Mouse (Mus musculus) c-Kit-positive CD71-positive TER-119-positive erythroid progenitor cells, embryonic 14.5 days (primary cell): ENCODE results near the gene Cpeb3.
"Not testable (repeated sequence)": the region's sequence is repeated elsewhere in the genome, so short reads cannot be mapped to it uniquely, and the experiment has no call there.

Experiments
- DNase-seq: peaks from one replicate; pipeline ENCODE4 v3.0.0-alpha.2; 2013; ENCODE audit warnings: low spot score

Gene Cpeb3

DNA sequence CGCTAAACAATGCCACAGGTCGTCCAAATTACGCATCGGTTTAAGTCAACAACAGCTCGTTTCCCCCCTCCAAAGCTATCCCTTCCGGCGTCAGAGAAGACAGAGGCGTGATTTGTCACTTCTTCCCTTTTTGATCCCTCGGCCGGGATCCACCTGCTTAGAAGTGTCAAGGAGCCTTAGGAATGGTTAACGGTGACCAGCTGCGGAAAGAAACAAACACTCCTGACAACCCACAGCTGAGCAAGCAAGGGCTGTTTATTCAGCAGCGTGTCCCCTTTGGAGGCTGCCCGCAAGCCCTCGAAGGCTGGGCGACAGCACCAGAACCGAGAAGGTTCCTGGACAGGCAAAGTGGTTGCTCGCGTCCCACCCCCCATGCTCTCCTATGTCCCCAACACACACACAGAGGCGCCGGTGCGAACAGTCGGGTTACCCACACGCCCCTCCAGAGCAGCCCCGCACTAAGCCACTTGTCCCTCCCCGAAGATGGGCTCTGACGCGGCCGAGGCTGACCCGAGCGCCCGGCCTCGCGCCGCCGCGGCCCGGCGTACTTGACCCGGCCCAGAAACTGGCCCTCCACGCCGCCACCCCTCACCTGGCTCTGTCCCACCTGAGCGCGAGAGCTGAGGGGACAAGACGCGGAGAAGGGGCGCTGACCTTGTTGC, 1.6 kb downstream of the Cpeb3 start:
- no peak for DNase-seq

DNA sequence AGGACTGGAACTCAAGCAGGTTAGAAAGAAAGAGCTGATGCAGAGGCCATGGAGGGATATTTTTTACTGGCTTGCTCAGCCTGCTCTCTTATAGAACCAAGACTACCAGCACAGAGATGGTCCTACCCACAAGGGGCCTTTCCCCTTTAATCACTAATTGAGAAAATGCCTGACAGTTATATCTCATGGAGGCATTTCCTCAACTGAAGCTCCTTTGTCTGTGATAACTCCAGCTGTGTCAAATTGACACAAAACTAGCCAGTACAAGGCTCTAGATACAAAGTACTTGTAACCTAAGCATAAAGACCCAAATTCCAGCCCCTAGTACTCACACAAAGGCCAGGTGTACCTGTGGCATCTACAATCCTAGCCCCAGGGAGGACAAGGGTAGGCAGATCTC, 3.2 kb downstream of the Cpeb3 start:
- not testable (repeated sequence) for DNase-seq

DNA sequence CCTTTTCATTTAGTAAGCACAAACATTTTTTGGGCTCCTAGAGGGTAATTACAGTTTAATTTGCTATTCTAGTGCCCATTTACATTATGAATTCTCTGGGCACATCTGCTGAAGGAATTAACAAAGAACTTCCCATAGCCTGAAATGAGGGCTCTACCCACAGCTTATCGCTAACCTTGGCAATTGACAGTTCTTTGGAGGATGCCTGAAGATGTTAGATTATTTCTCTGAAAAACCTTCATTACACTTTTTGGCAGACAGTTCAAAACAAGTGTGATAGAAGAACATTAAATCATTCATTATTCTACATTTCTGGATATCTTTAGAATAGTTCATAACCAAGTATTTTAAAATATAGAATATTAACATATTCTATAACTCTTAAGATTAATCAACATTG, 5.0 kb downstream of the Cpeb3 start:
- DNase-seq, result no peak

DNA sequence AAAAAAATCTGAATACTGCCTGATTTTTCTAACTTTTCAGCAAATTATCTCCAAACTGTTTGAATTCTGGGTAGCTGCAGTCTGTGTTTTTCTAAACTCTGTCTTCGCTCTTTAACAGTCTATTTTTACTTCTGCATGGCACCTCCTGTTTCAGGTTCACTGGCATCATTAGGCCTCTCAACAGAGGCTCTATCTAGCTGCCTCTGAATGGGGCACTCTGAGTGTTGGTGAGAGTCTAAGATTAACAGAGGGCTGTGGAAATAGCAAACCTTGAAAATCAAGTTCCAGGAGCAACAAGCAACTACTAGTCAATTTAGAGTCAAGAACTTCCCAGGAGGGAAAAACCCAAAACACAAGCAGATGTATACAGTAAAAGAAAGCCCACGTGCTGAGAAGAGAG, 8.5 kb downstream of the Cpeb3 start:
- no peak for DNase-seq

DNA sequence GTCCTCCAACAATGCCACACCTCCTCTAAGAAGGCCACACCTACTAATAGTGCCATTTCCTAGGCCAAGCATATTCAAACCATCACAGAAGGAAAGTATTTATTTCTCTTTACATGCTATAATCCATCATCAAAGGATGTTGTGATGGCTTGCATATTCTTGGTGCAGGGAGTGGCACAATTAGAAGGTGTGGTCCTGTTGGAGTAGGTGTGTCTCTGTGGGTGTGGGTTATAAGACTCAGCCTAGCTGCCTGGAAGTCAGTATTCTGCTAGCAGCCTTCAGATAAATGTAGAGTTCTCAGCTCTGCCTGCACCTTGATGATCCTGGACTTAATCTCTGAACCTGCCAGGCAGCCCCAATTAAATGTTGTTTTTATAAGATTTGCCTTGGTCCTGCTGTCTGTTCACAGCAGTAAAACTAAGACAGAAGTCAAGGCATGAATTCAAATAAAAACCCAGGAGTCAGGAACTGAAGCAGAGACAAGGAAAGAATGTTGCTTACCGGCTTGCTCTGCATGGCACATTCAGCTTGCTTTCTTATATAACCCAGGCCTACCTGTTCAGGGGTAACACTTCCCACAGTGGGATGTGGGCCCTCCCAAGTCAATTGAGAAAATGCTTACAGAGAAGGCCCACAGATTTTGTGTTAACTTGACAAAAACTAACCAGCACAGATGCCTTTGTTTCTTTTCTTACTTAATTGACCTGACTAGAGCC, 10.1 kb downstream of the Cpeb3 start:
- DNase-seq, result no peak

DNA sequence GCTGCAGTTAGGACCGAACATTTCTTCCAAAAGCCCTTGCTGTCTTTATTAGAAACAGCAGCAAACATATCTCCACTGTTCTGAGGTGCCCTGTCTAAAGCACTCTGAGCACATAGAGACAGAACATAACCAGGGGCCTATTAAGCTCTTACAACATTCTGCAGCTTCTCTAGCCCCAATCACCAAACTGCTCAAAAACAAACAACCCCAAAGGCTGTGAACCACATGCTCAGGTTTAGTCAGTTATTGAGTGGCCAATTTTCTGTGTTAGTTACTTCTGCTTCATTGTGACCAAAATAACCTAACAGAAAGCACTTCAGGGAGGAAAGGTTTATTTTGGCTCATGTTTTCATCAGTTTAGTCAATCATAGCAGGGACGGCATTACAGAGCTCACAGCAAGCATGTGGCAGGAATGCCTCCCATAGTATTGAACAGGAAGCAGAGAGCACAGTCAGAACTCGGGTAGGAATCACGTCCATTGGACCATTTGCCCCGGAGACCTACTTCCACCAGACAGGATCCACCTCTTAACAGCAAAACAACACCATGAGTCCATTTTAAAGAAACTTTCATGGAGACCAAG, 15.8 kb downstream of the Cpeb3 start:
- DNase-seq, result no peak

DNA sequence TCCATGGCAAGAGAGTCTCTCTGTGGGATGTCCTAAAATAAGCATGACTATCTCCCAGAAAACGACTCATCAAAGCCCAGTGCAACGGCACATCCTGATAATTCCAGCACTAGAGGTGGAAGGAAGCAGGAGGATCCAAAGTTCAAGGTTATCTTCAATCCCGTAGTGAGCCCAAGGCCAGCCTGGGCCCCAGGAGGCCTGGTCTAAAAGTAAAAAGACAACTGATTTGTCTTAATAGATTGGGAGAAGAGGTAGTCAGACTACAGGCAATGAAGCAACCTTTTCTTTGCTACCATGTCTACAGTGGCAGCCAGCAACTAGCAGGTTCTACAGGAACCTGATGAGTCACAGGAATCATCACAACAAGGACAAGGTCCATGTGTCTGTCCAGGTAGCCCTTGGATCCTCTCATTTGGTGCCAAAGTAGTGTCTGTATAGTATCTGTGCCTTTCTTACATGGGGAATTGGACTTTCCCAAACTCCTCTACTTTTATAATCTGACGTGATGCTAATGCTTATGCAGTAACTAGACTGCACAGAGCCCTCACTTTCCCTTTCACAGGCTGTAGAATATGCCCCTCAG, 19.9 kb downstream of the Cpeb3 start:
- DNase-seq, result no peak

DNA sequence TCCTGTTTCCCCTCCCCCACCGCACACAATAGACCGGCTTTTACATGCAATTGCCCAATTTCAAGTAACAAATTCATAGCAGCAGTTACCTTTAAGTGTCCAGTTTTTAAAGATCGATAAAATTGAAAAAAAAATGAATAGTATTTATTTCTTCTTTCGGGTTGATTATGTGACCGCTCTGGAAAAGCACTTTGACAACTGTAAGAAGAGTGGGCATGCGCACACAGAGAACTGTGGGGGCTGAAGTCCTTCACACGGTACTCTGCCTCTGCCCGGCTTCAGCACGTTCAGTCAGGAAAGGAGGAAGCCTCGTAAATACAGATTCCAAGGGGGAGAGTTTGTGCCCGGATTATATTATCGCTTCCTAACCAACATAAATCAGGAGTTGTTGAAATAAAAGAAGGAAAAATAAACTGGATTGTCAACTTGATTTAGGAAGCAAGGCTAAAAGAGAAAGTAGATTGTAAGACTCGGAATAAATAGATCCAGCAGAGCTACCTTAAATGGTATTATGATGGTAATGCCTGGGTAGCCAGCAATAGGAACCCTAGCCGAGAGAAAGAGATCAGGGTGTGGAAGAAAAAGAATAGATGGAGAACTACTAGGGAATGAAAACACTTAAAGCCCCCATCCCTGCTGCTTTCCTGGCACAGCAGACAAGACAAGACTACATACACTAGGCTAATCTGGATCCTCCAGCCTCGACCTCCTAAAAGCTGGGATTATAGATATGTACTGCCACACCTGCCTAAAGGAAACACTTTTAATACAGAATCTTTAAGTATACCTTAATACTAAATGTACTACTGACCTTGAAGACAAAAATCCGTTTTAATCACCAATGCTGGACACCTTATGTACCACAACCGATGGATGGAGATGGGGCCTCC, 30.3 kb downstream of the Cpeb3 start:
- peak; percentile 71 for DNase-seq

DNA sequence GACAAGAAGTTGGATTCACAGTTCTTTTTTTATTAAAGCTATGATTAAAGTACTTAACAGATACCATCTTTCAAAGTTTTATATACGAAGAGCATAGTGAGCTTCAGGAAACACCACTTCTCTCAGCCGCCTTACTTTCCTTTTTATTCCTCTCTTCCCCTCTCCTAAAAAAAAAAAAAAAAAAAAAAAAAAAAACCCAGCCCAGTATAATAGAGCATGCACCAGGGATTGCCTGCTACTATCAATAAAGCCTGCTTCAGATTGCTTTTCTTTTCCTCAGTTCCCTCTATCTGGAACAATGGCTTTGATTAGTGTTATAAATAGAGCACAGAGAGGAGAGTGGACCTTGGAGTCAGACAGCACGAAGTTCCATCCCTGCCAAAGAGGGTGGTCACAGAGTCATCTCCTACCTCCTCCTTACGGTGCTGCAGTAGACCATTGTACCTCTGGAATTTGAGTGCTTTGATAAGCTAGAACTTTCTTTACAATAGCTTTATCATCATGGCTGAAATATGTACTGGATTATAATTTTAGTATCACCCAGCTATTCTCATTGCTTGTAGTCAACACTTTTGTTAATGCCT, 31.4 kb downstream of the Cpeb3 start:
- DNase-seq, result no peak

DNA sequence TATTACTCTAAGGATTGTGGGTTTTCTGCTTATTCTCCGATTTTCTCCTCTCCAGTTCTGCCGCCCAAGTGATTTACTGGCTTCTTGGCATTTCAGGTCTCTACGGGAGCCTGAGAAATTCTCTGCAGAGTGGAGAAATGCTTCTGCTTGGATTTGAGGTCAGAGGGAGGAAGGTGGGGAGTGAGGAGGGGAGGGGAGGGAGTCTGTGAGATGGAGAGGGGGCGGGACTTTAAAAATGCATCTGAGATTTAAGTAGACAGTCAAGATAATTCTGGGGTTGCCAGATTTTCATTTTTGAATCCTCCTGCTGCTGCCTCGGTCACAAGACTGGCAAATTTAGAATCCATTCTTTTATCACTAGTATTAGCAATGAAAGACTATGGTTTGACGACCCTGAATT, 32.5 kb downstream of the Cpeb3 start:
- no peak for DNase-seq

DNA sequence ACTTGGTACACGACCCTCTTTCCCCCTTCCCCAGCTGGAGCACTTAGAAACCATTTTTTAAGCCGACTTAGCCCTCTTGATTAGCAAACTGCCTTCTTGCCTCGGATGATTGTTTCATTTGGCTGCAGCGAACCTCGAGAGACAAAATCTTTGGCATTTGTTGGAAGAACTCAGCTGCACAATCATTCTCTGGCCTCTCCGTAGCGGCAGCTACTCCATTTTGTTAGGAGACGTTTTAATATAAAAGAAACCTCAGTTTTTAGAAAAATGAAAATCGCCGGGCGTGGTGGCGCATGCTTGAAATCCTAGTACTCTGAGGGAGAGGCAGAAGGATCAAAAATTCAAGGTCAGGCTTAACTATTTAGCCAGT, 33.0 kb downstream of the Cpeb3 start:
- no peak for DNase-seq

DNA sequence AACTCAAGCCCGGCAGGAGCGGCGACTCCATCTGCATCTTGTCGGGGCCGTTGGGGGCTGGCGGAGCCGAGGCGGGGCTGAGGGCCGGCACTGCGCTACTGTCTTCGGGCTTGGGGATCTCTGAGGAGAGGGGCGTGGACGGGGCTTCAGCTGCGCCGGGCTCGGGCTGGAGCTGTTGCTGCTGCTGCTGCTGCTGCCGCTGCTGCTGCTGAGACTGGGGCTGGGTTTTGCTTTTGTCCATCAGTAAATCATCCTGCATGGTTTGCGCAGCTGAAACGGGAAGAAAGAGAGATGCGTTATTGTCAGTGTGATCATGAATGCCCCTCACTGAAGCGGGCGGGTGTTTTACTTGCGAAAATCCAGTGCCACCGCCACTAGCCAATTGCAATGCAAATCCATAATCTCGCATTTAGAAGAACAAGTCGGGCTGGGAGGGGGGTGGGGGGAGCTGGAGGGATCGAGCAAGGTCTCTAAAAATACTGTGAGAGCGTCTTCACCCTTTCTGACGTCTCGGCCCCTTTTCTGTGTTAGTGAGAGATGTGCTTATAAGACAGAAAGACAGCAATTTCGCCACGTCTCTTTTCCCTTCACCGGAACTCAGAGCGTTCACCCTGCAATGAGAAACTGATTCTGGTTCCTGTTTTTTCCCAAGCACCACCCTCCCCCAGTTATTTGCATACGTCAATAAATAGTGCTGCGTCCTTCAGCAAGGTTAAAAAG, 33.5 kb downstream of the Cpeb3 start:
- DNase-seq, result no peak

DNA sequence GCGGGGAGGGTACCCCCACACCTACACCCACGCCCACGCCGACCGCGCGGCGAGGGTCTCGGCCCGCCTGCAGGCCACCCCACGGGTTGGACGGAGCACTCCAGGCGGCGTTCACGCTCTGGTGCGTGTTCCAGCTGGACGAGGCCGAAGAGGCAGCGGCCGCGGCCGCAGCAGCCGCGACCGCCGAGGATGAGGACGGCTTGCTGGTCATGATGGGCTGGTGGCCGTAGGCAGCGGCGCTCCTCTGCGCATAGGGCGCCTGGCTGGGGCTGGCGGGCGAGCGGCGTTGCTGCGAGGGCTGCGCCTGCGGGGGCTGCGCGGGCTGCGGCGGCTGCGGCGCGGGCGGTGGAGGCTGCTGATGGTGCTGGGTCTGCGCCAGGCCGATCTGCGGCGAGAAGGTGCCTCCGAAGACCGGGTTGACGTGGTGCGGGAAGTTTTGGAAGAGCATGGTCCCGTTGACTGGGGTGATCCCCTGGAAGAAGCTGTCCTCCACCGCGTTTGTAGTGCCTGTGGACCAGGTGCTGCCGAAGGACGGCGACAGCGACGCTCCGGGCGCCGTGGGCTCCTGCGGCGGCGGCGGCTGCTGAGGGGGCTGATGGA, 34.2 kb downstream of the Cpeb3 start:
- DNase-seq, result no peak

DNA sequence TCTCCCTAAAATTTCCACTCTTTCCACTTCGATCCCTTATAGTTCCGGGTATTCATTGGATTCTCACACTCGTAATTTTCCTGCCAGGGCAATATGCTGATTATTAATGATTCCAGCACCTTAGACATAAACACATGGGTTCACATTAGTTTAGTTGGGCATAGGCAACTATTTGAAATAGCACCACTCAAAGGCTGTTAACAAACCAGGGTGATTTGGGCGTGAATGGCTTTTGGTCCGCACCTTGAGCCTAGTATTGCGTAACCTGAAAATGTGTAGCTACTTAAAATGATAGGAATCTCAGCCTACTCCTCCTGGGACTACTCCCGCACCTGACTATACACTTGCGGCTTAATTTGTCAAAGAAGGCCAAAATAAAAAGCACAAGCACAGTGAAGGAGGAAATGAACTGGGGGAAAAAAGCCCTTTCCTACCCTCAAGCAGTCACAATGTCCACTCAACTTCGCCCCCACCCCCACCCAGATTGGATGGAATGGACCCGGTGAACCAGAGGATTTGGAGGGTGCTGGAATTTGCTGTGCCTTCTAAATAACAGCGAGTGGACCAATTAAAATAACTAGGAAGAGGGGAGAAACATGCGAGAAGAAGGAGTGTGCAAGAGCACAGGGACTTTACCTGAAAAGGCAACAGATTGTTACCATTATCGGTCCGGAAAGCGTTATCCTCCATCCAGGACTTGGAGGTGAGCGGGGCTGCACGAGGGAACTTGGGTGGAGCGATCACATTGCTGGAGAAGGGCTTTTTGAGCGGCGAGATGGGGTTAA, 34.9 kb downstream of the Cpeb3 start:
- no peak for DNase-seq

DNA sequence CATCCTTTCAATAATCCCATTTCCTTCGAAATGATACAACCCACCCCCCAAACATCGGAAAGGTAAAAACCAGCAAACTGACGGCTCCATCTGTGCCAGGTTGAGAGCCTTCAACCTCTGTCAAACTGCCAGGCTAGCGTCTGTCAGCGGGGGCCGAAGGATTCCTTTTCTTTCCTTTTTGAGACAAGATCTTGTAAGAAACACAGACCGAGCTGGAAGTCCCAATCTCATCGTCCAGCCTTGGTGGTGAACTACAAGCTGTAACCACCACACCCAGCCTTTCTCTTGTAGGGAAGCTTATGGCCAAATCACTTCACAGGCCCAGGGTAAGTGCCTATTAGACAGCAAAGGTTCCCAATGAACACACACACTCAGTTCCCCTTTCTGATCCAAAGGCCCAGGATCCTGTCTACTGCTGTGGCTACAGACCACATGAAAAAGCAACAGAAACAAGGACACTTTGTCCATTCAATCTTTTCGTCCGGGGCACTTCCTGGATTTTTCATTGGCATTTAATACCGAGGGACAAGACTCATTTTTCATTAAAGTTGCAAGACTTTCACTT, 35.8 kb downstream of the Cpeb3 start:
- DNase-seq, result no peak

DNA sequence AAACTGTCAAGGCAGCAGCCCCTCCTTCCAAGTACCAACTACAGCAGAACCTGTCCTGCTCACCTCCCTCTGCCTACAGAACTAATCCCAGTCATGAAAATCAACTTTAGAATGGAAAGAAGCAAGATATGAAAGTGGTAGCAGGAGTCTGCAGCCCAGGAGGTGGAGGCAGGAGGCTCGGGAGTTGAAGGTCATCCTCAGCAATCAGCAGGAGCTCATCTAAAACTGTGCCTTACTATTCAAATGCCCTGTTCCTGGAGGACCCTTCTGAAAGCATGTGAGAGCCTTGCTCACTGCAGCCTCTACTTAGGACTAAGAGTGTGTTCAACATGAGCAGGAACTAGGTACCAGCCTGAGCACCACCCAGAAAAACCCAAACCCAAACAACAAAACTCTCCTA, 36.3 kb downstream of the Cpeb3 start:
- DNase-seq, result no peak

DNA sequence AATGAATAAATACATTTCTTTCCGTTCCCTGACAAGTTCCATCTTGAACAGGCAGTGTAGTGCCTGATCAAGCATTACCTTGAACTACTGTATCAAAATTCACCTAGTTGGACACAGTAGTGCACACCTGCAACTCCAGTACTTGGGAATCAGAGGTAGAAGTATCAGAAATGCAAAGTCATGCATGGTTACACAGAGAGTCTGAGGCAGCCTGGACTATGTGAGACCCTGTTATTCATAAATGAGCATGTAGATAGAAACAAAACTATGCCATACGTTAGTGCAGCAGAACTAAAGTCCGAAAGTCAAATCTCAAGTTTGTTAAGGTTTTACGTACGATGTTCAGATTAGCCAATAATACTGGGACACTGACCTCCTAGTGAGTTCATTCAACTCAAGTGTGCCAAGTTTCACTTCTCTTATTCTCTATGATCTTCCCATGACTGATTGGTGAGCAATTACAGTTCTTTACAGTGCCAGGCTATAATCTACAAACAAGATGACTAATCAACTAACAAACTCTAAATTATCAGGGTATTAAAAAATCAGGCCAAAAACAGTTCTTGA, 51.5 kb downstream of the Cpeb3 start:
- DNase-seq, result no peak

DNA sequence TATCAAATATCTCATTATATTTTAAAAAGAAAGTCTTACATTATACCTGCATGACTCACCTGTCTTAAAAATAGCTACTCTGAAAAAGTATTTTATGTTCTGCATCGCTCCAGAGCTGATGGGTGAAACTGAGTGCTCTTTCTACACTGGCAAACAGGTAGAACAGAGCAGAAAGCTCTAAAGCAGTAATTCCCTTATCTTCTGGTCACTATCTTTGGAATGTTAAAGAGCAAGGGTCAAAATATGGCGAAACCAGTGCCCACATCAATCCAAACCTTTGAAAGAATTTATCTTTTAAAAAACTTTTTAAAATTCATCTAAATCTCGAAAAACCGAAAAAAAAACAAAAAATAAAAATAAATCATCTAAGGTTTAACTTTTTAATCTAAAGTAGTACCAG, 52.4 kb downstream of the Cpeb3 start:
- no peak for DNase-seq

DNA sequence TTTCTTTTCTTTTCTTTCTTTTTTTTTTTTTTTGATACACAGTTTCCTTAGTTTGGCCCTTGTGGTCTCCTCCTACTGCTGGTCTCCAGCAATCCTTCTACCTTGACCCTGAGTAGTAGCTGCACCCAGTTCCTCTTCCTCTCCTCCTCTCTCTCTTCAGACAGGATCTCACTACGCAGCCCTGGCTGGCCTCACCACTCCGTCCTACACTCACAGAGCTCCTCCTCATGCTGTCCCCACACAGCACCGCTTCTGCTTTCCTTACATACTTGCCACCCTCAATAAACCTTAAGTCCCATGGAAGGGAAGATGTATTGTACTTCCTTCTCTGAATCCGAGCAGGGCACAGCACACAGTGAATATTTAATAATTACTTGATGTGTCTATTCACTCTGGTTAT, 61.3 kb downstream of the Cpeb3 start:
- no peak for DNase-seq
